Mouse (Mus musculus) heart, adult 2 months (tissue): ENCODE measurements at regions not wholly inside any gene's neighbourhood (a gene's known extent, or its start where the extent isn't known, plus 50 kb on each side); places are given as distances from the start of the nearest gene placed in this dataset.

Source experiments
- CTCF ChIP-seq: fragments of 200-600 bp; IDR thresholded peaks from 2 replicates; pipeline ENCODE4 v1.8.1; 2022; ENCODE audit warnings: antibody characterized with exemption, mild to moderate bottlenecking, moderate library complexity
- POLR2A ChIP-seq: fragments of 200-500 bp; IDR thresholded peaks from 2 replicates; pipeline ENCODE4 v1.6.1; 2011; ENCODE audit warnings: mild to moderate bottlenecking, low read depth, low read length, control low read depth; ENCODE audit not compliant: insufficient read depth

DNA sequence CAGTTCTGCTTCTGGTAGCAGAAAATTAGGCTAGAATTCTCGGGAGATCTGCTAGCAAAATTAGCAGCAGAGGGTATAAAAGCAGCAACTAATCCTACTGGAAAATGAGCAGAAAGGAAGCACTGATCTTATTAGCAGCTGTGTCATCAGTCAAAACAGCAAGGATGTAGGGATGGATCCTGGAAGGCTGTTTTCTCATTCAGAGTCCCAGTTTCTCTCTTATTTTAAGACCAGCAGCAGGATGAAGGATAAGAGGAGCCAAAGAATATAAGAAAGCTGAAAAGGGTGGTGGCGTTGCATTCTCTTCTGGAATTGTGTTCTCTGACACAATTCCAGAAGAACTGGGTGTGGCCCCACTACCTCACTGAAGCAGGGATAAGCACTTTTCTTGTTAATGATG, 123.0 kb upstream of the Pja2 start:
- TF ChIP-seq POLR2A: no peak
- TF ChIP-seq CTCF: no peak
